Mouse (Mus musculus): ENCODE measurements around the gene Msi1.
A peak's percentile ranks its signal among the peaks of the same experiment; 100 is the strongest.

The Msi1 gene

GRCm38 (mm10) chr5:115429359-115430186 is at the start of gene Msi1:
TSS of gene Msi1 (plus strand) at chr5:115429599.
- peak in 1 of 2 experiments; percentile 58 for DNase-seq

GRCm38 (mm10) chr5:115391935-115392334 is 37.5 kb upstream of the Msi1 start:
- no peak for DNase-seq

- no peak for DNase-seq
These were observed 36.4 kb upstream of the Msi1 start for GRCm38 (mm10) chr5:115392969-115393368.

- no peak for DNase-seq
These were observed 35.2 kb upstream of the Msi1 start for GRCm38 (mm10) chr5:115394223-115394622.

- DNase-seq: no peak
These were observed 34.6 kb upstream of the Msi1 start for GRCm38 (mm10) chr5:115394836-115395235.

- no peak for DNase-seq
These were observed 32.7 kb upstream of the Msi1 start for GRCm38 (mm10) chr5:115396654-115397053.

GRCm38 (mm10) chr5:115397839-115398780 is 31.3 kb upstream of the Msi1 start:
- DNase-seq: peak in 1 of 2 experiments; percentile 7

GRCm38 (mm10) chr5:115402063-115402462 is 27.3 kb upstream of the Msi1 start:
- DNase-seq: no peak

- DNase-seq: no peak
These were observed 25.8 kb upstream of the Msi1 start for GRCm38 (mm10) chr5:115403436-115404140.

- no peak for DNase-seq
These were observed 25.1 kb upstream of the Msi1 start for GRCm38 (mm10) chr5:115404241-115404794.

GRCm38 (mm10) chr5:115405205-115405604 is 24.2 kb upstream of the Msi1 start:
- DNase-seq: no peak

GRCm38 (mm10) chr5:115408110-115408509 is 21.3 kb upstream of the Msi1 start:
- DNase-seq: peak; percentile 18 to 36

- DNase-seq: no peak
These were observed 14.0 kb upstream of the Msi1 start for GRCm38 (mm10) chr5:115415111-115416085.

GRCm38 (mm10) chr5:115428831-115429358 is 504 bp upstream of the Msi1 start:
- DNase-seq: no peak

- DNase-seq: no peak
These were observed 975 bp downstream of the Msi1 start for GRCm38 (mm10) chr5:115430187-115430960.

GRCm38 (mm10) chr5:115431061-115431897 is 1.9 kb downstream of the Msi1 start:
- no peak for DNase-seq

GRCm38 (mm10) chr5:115431898-115432259 is 2.5 kb downstream of the Msi1 start:
- DNase-seq: no peak

GRCm38 (mm10) chr5:115432395-115432794 is 3.0 kb downstream of the Msi1 start:
- no peak for DNase-seq

- no peak for DNase-seq
These were observed 3.8 kb downstream of the Msi1 start for GRCm38 (mm10) chr5:115433191-115433590.
